Mouse (Mus musculus) embryonic fibroblast, embryonic 13.5 days (primary cell): Measurements from ENCODE around the gene Rab3gap2. TPM values are rescaled to one million over a fixed set of nuclear protein-coding genes. Genes with fewer than 3 reads are reported as not detected.

Experiments
- H3K27ac ChIP-seq: 2 replicates; pipeline ENCODE4 v1.5.1; 2012; ENCODE audit warnings: low read length, control low read depth, inconsistent platforms; ENCODE audit not compliant: insufficient read depth
- H3K4me1 ChIP-seq: 2 replicates; pipeline ENCODE4 v1.6.1; 2011; ENCODE audit warnings: low read length; ENCODE audit not compliant: control insufficient read depth, insufficient read depth
- H3K4me3 ChIP-seq: 2 replicates; pipeline ENCODE4 v1.5.1; 2011; ENCODE audit warnings: mild to moderate bottlenecking, control low read depth, low read length; ENCODE audit not compliant: insufficient read depth
- CTCF ChIP-seq: IDR thresholded peaks from 2 replicates; pipeline ENCODE4 v1.5.1; 2011; ENCODE audit warnings: mild to moderate bottlenecking, control low read depth, low read length, moderate library complexity, borderline replicate concordance; ENCODE audit not compliant: insufficient read depth
- POLR2A ChIP-seq: IDR thresholded peaks from 2 replicates; pipeline ENCODE4 v1.6.1; 2011; ENCODE audit warnings: low read depth, mild to moderate bottlenecking, control low read depth, low read length, moderate library complexity
- polyA plus RNA-seq: library from polyadenylated mRNA; stranded (reverse); fragments of >200 nt; gene quantifications from 2 replicates; pipeline ENCODE4 v1.2.4, GENCODE M21; 2011; ENCODE audit warnings: low read depth; ENCODE audit not compliant: missing spikeins, insufficient read length

Rab3gap2 gene
- polyA plus RNA-seq, 1 experiment, result 42.4 TPM

- H3K4me3 ChIP-seq, result no peak overlapping the region
- TF ChIP-seq POLR2A (no peak), CTCF (no peak)
- H3K4me1 ChIP-seq, result peaks cover 2% of the 10 kb centered on the region
- H3K27ac ChIP-seq, result no peak overlapping the region
Observed at GRCm38 (mm10) chr1:185200571-185201395, 3.1 kb upstream of the Rab3gap2 start.

DNA sequence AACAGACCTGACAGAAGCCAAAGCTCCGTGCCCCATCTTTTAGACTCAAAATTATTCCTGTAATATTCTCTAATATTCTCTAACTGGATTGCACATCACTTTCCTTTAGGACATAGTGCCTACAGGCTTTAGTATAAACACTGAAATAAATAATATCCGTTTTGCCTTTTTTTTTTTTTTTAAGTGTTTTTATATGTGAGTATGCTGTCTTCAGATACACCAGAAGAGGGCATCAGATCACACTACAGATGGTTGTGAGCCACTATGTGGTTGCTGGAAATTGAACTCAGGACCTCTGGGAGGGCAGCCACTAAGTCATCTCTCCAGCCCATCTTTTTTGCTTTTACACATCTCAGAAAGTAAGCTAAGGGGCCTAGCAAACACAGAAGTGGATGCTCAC lies 1.9 kb upstream of the Rab3gap2 start:
- Histone ChIP-seq H3K4me3 (no peak overlapping the region), H3K27ac (no peak overlapping the region)
- TF ChIP-seq POLR2A (no peak), CTCF (no peak)

DNA sequence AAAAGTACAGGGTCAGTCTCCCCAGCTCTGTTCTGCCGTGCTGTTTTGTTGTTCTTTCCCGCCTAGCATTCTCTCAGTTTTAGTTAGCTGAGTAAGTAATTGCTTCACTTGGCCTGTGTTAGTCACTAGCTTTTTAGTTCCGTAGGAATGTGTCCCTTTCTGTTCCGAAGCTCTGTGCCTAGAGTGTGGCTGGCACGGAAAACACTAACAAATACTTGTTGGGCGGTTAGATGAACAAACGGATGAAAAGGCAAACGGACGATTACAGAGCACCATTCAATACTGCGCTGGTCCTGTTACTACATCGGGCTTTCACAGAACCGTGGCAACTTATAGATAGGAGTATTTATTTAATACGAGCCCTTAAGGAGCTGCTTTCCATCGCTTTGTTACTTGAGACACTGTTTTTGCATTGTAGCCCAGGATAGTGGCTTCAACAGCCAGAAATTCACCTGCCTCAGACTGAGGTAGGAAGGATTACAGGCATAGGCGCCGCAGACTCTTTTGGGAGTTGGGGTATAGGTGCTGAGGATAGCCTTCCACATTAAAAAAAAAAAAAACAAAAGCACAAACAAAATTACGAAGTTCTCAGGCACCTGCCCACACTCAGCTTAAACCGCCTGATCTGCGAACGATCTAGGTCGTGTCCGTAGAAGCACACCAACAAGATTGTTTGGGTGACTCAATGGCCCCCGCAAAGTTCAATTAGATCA lies 565 bp upstream of the Rab3gap2 start:
- Histone ChIP-seq H3K4me1 (peaks cover 2% of the 10 kb centered on the region), H3K4me3 (peak overlapping the region; percentile 26), H3K27ac (peak overlapping the region; percentile 87)
- TF ChIP-seq POLR2A (0 out of 2 replicates have a peak, but pooled peaks have one; percentile 40), CTCF (no peak)

More for the DNA sequence above, 1.9 kb upstream of the Rab3gap2 start:
- H3K4me1 ChIP-seq, result peaks cover 2% of the 10 kb centered on the region

DNA sequence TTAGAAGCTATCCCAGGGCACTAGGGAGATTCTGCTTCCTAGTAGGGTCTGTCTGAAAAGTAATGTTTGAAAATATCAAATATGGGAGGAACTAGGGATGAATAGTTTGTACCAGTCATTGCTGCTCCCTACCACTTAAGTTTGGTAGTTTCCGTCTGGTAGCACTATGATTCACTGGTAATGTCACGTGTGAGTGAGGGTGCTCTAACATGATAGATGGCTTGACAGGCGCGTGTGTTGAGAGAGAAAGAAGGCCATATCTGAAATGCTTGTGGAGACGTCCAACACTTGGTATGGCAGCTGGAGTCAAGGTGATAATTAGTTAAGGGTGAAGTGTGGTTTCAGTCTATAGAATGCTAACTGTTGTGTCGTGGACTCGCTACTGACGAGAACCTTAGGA lies 1.2 kb downstream of the Rab3gap2 start:
- TF ChIP-seq CTCF, result no peak
- TF ChIP-seq POLR2A, result no peak
- Histone ChIP-seq H3K4me1 (peaks cover 4% of the 10 kb centered on the region), H3K4me3 (peak overlapping the region; percentile 64), H3K27ac (no peak overlapping the region)

GRCm38 (mm10) chr1:185207851-185208595 lies 4.1 kb downstream of the Rab3gap2 start:
- Histone ChIP-seq H3K4me1 (peaks cover 2% of the 10 kb centered on the region), H3K27ac (no peak overlapping the region), H3K4me3 (no peak overlapping the region)
- TF ChIP-seq CTCF, result no peak
- no peak for TF ChIP-seq POLR2A

- H3K4me1 ChIP-seq, result peaks cover 2% of the 10 kb centered on the region
- no peak overlapping the region for H3K4me3 ChIP-seq
- H3K27ac ChIP-seq, result no peak overlapping the region
- TF ChIP-seq CTCF (no peak), POLR2A (no peak)
Observed at GRCm38 (mm10) chr1:185208766-185209165, 4.8 kb downstream of the Rab3gap2 start.

DNA sequence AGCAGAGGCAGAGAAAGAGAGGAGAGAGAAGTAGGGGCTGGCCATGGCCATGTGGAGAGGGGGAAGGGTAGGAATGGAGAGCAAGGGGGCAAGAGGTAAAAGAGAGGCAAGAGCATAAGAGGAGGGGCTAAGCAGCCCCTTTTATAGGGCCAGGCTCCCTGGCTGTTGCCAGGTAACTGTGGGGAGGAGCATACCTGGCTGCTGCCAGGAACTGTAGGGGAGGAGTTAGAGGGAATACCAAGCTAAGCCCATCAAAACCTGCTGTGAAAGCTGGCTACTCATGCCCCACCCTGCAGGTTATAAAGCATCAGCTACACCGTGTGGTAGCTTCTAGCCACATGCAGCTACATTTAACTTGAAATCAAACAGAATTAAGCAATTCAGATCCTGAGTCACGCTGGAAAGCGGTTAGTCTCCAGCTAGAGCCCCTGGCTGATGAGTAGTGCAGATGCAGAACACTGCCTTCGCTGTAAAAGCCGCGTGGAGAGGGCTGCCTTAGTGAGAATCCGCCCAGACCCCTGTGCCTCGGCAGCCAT lies 5.8 kb downstream of the Rab3gap2 start:
- Histone ChIP-seq H3K4me1 (peaks cover 2% of the 10 kb centered on the region), H3K27ac (0 out of 2 replicates have a peak overlapping the region, but pooled peaks have one; percentile 9)

GRCm38 (mm10) chr1:185216360-185216759 lies 12.4 kb downstream of the Rab3gap2 start:
- Histone ChIP-seq H3K4me3 (no peak overlapping the region), H3K27ac (peak overlapping the region; percentile 13; the same call in 1 of the 2 replicates), H3K4me1 (peaks cover 12% of the 10 kb centered on the region)
- TF ChIP-seq CTCF (no peak), POLR2A (no peak)

More for the DNA sequence above, 5.8 kb downstream of the Rab3gap2 start:
- TF ChIP-seq POLR2A, result no peak
- TF ChIP-seq CTCF, result no peak
- H3K4me3 ChIP-seq, result no peak overlapping the region

GRCm38 (mm10) chr1:185216762-185217161 lies 12.8 kb downstream of the Rab3gap2 start:
- Histone ChIP-seq H3K27ac (no peak overlapping the region), H3K4me1 (peaks cover 12% of the 10 kb centered on the region), H3K4me3 (no peak overlapping the region)
- TF ChIP-seq POLR2A, result no peak
- no peak for TF ChIP-seq CTCF
